ENCODE assay signal across 11 mouse cellular contexts in genomic region chr4:98098663-98099062, GRCm38 (mm10).
DNase-seq lines count a peak whose midpoint lies in the region; ATAC-seq lines count a peak whose summit lies in the region.
"Had no signal": no experiment of that assay in that cellular context is flagged by ENCODE, and none has a peak within 500 bp of the region (broad histone marks: within the 10 kb centered on the region; RNA-seq: fewer than 3 reads in every experiment).

No protein-coding gene starts in this region.

- WGBS in heart, embryonic 12.5 days = 0% methylated on average over 1 of the region's 1 CpGs
- WGBS in neural tube, embryonic 13.5 days = 59% methylated on average over 1 of the region's 1 CpGs
- WGBS in neural tube, embryonic 15.5 days = 57% methylated on average over 1 of the region's 1 CpGs
- 14% methylated on average over 1 of the region's 1 CpGs for WGBS in limb, embryonic 12.5 days

- peak; percentile 71 for ATAC-seq in heart, embryonic 12.5 days (ENCODE audit: insufficient number of reproducible peaks, low FRiP score)
- no peak for ATAC-seq in neural tube, embryonic 13.5 days (ENCODE audit: low read depth)
- no peak for ATAC-seq in neural tube, embryonic 15.5 days (ENCODE audit: low FRiP score)
- ATAC-seq in limb, embryonic 12.5 days (ENCODE audit: insufficient number of reproducible peaks, insufficient read depth, low FRiP score, low TSS enrichment, low read depth) = no peak
- ATAC-seq in megakaryocyte progenitor cell, adult 5-6 weeks (replicated peaks; ENCODE audit: poor library complexity) = peak; percentile 80
- ATAC-seq: Patski had no signal

- no peak for DNase-seq in heart, postnatal 25 days (ENCODE audit: low spot score)
- DNase-seq in kidney, postnatal 36 days = no peak
- DNase-seq in kidney, adult 11 months = no peak
- DNase-seq: right cerebral cortex, postnatal 4 days had no signal

- intact Hi-C loops in heart, postnatal 25 days (cut with DNase I) = no loop called here

- H3K9me3 ChIP-seq in heart, embryonic 12.5 days (replicated peaks) = no peaks in the 10 kb centered on the region
- no peaks in the 10 kb centered on the region for H3K9me3 ChIP-seq in neural tube, embryonic 13.5 days
- no peaks in the 10 kb centered on the region for H3K9me3 ChIP-seq in neural tube, embryonic 15.5 days (replicated peaks)
- H3K9me3 ChIP-seq in limb, embryonic 12.5 days = no peaks in the 10 kb centered on the region

- peaks cover 7% of the 10 kb centered on the region for H3K36me3 ChIP-seq in heart, embryonic 12.5 days
- H3K36me3 ChIP-seq in neural tube, embryonic 13.5 days = 0 out of 2 replicates have a peak, but pooled peaks cover 3% of the 10 kb centered on the region
- H3K36me3 ChIP-seq in neural tube, embryonic 15.5 days = no peaks in the 10 kb centered on the region
- H3K36me3 ChIP-seq in limb, embryonic 12.5 days = peaks cover 28% of the 10 kb centered on the region; the same call in 1 of the 2 replicates

- no peak overlapping the region for H3K4me3 ChIP-seq in heart, embryonic 12.5 days
- no peak overlapping the region for H3K4me3 ChIP-seq in neural tube, embryonic 13.5 days
- no peak overlapping the region for H3K4me3 ChIP-seq in neural tube, embryonic 15.5 days (replicated peaks)
- H3K4me3 ChIP-seq in limb, embryonic 12.5 days (replicated peaks) = no peak overlapping the region

- no peak overlapping the region for H3K4me2 ChIP-seq in heart, embryonic 12.5 days
- H3K4me2 ChIP-seq in neural tube, embryonic 13.5 days = no peak overlapping the region
- H3K4me2 ChIP-seq in neural tube, embryonic 15.5 days = no peak overlapping the region
- H3K4me2 ChIP-seq in limb, embryonic 12.5 days = no peak overlapping the region

- H3K27ac ChIP-seq in heart, embryonic 12.5 days (ENCODE audit: poor library complexity, severe bottlenecking) = peak overlapping the region; percentile 51
- H3K27ac ChIP-seq in neural tube, embryonic 13.5 days (replicated peaks) = peak overlapping the region; percentile 59
- no peak overlapping the region; the same call in 1 of the 2 replicates for H3K27ac ChIP-seq in neural tube, embryonic 15.5 days (replicated peaks)
- H3K27ac ChIP-seq in limb, embryonic 12.5 days = peak overlapping the region; percentile 2; the same call in 1 of the 2 replicates
- H3K27ac ChIP-seq: kidney, postnatal 0 days had no signal

- H3K27me3 ChIP-seq in heart, embryonic 12.5 days (replicated peaks) = no peaks in the 10 kb centered on the region
- no peaks in the 10 kb centered on the region for H3K27me3 ChIP-seq in neural tube, embryonic 13.5 days
- H3K27me3 ChIP-seq in neural tube, embryonic 15.5 days (replicated peaks) = no peaks in the 10 kb centered on the region
- no peaks in the 10 kb centered on the region for H3K27me3 ChIP-seq in limb, embryonic 12.5 days
- H3K27me3 ChIP-seq: Patski had no signal

- H3K9ac ChIP-seq in heart, embryonic 12.5 days = no peak overlapping the region
- H3K9ac ChIP-seq in neural tube, embryonic 13.5 days = no peak overlapping the region
- H3K9ac ChIP-seq in neural tube, embryonic 15.5 days (replicated peaks) = no peak overlapping the region
- no peak overlapping the region for H3K9ac ChIP-seq in limb, embryonic 12.5 days (replicated peaks)

- peaks cover 41% of the 10 kb centered on the region for H3K4me1 ChIP-seq in heart, embryonic 12.5 days (replicated peaks)
- H3K4me1 ChIP-seq in neural tube, embryonic 13.5 days (replicated peaks) = peaks cover 66% of the 10 kb centered on the region
- peaks cover 36% of the 10 kb centered on the region for H3K4me1 ChIP-seq in neural tube, embryonic 15.5 days
- peaks cover 58% of the 10 kb centered on the region for H3K4me1 ChIP-seq in limb, embryonic 12.5 days (replicated peaks)

Comparison
In these comparisons a context has a peak if more than half of its experiments do, and no peak if none do; other contexts are left out.
1. ATAC-seq: peak in heart, embryonic 12.5 days (single experiment) and megakaryocyte progenitor cell, adult 5-6 weeks (single experiment); none in neural tube, embryonic 13.5 days (single experiment), neural tube, embryonic 15.5 days (single experiment) and limb, embryonic 12.5 days (single experiment).